Mouse (Mus musculus) cerebellum, adult 2 months (tissue): ENCODE results near the gene Atp8a1.

Source experiments
- CTCF ChIP-seq: fragments of 200-500 bp; IDR thresholded peaks from 2 replicates; pipeline ENCODE4 v1.5.1; 2011; ENCODE audit warnings: low read depth, mild to moderate bottlenecking, control low read depth, low read length, moderate library complexity, borderline replicate concordance; ENCODE audit not compliant: insufficient read depth
- POLR2A ChIP-seq: fragments of 200-500 bp; IDR thresholded peaks from 2 replicates; pipeline ENCODE4 v1.6.1; 2011; ENCODE audit warnings: low read length, control low read depth, borderline replicate concordance; ENCODE audit not compliant: insufficient read depth

GRCm38 (mm10) chr5:67733551-67734258 is 113.5 kb downstream of the Atp8a1 start:
- no peak for TF ChIP-seq POLR2A
- TF ChIP-seq CTCF: no peak
